Mouse (Mus musculus) E14TG2a.4 (cell line): ENCODE data around the gene Atg9a.

Experiments
- CTCF ChIP-seq: conservative IDR thresholded peaks from 2 replicates; pipeline ENCODE4 v1.5.1; 2014; ENCODE audit warnings: low read length
- NANOG ChIP-seq: IDR thresholded peaks from 2 replicates; pipeline ENCODE4 v1.6.1; 2014; ENCODE audit warnings: borderline replicate concordance, low read length, mixed read lengths

GRCm38 (mm10) chr1:75136730-75137129 is 55.3 kb downstream of the Atg9a start:
- TF ChIP-seq CTCF = no peak
- TF ChIP-seq NANOG = no peak
